Mouse (Mus musculus) liver, embryonic 11.5 days (tissue): ENCODE data around the gene Ptpa. TPM values are rescaled to one million over a fixed set of nuclear protein-coding genes. Genes with fewer than 3 reads are reported as not detected.

ENCODE experiments used
- ATAC-seq: fragments of 200-750 bp; cut with Nextera tagmentation; replicated peaks from 2 replicates; pipeline ENCODE4 v1.8.0; 2017; ENCODE audit warnings: moderate number of reproducible peaks, mild to moderate bottlenecking, moderate TSS enrichment, moderate library complexity; ENCODE audit not compliant: low FRiP score
- DNase-seq: peaks from one replicate; pipeline ENCODE4 v3.0.0-alpha.2; 2017; ENCODE audit warnings: low spot score
- H3K27ac ChIP-seq: fragments of 300-500 bp; sonication (generic); 2 replicates; pipeline ENCODE4 v1.5.1; 2014; ENCODE audit warnings: mild to moderate bottlenecking, low read depth, low read length, control low read depth
- H3K27me3 ChIP-seq: fragments of 300-500 bp; sonication (generic); replicated peaks from 2 replicates; pipeline ENCODE4 v1.6.1; 2014; ENCODE audit warnings: low read length, mixed read lengths; ENCODE audit not compliant: control insufficient read depth, insufficient read depth
- H3K36me3 ChIP-seq: fragments of 300-500 bp; sonication (generic); 2 replicates; pipeline ENCODE4 v1.6.1; 2014; ENCODE audit warnings: mild to moderate bottlenecking, low read length, moderate library complexity, mixed read lengths; ENCODE audit not compliant: control insufficient read depth, insufficient read depth
- H3K4me1 ChIP-seq: fragments of 300-500 bp; sonication (generic); replicated peaks from 2 replicates; pipeline ENCODE4 v1.6.1; 2014; ENCODE audit warnings: low read length, mixed read lengths; ENCODE audit not compliant: control insufficient read depth, insufficient read depth
- H3K4me2 ChIP-seq: fragments of 300-500 bp; sonication (generic); 2 replicates; pipeline ENCODE4 v1.6.1; 2014; ENCODE audit warnings: mild to moderate bottlenecking, control low read depth, moderate library complexity
- H3K4me3 ChIP-seq: fragments of 300-500 bp; sonication (generic); 2 replicates; pipeline ENCODE4 v1.5.1; 2014; ENCODE audit warnings: low read depth, low read length, control low read depth
- H3K9ac ChIP-seq: fragments of 300-500 bp; sonication (generic); 2 replicates; pipeline ENCODE4 v1.6.1; 2014; ENCODE audit warnings: low read depth, low read length, control low read depth
- H3K9me3 ChIP-seq: fragments of 300-500 bp; sonication (generic); 2 replicates; pipeline ENCODE4 v1.6.1; 2016; ENCODE audit warnings: low read length, inconsistent platforms, mixed read lengths; ENCODE audit not compliant: control insufficient read depth
- WGBS: fragments of 180-500 bp; shearing (Covaris S2); extraction: QIAGEN DNeasy Blood & Tissue Kit; methylation state at CpG from one replicate; pipeline ENCODE4 v1.1.7; 2014; 5-methylcytosine and 5-hydroxymethylcytosine counted together
- polyA plus RNA-seq: library from polyadenylated mRNA; unstranded; fragments of >200 nt; fragmentation: Nextera tagmentation; extraction: Ambion mirVana; gene quantifications from 2 replicates; pipeline ENCODE4 v1.2.1, GENCODE M21; 2014

Ptpa gene
- polyA plus RNA-seq, 1 experiment from 2014 or later = 135 TPM

GRCm38 (mm10) chr2:30396246-30396645, 19.6 kb upstream of the Ptpa start:
- H3K4me2 ChIP-seq = no peak overlapping the region
- ATAC-seq (no peak), DNase-seq (no peak)
- no peak overlapping the region for H3K9ac ChIP-seq
- 77% methylated on average over 7 of the region's 7 CpGs for WGBS
- no peak overlapping the region for H3K4me3 ChIP-seq
- H3K9me3 ChIP-seq = no peaks in the 10 kb centered on the region
- H3K4me1 ChIP-seq = peaks cover 14% of the 10 kb centered on the region
- H3K27me3 ChIP-seq = no peaks in the 10 kb centered on the region
- peaks cover 35% of the 10 kb centered on the region for H3K36me3 ChIP-seq
- H3K27ac ChIP-seq = no peak overlapping the region

DNA sequence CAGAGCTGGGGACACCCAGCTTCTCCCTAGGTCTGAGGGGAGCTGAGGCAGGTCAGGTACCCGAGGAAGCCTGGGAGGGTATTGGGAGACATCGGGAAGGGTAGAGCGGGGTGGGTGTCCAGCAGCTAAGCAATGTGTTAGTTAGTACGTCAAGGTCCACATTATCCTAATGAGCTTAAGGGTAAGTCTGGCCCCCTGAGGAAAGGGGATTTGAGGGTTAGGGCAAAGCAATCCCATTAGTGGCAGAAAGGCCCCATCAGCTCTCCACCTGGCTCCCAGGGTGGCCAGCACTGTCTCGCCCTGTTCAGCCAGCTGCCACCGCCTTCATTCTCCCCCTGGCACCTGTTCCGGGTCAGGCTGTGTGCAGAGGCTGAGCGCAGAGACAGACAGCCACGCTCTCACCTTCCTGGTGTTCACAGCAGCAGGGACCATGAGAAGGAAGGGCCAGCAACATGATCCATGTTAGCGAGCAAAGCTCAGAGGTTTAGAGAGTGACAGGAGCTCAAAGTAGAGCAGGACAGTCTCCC, 17.8 kb upstream of the Ptpa start:
- no peak overlapping the region for H3K9ac ChIP-seq
- WGBS = 85% methylated on average over 10 of the region's 10 CpGs

GRCm38 (mm10) chr2:30399191-30400171, 16.4 kb upstream of the Ptpa start:
- H3K27me3 ChIP-seq = no peaks in the 10 kb centered on the region
- no peak overlapping the region for H3K4me2 ChIP-seq
- no peaks in the 10 kb centered on the region for H3K4me1 ChIP-seq
- no peak overlapping the region for H3K9ac ChIP-seq
- H3K4me3 ChIP-seq = no peak overlapping the region
- H3K9me3 ChIP-seq = no peaks in the 10 kb centered on the region
- H3K36me3 ChIP-seq = peaks cover 44% of the 10 kb centered on the region
- WGBS = 76% methylated on average over 20 of the region's 20 CpGs
- DNase-seq = no peak
- no peak for ATAC-seq
- no peak overlapping the region for H3K27ac ChIP-seq

More for the DNA sequence above, 17.8 kb upstream of the Ptpa start:
- H3K27me3 ChIP-seq = no peaks in the 10 kb centered on the region
- DNase-seq = no peak
- H3K36me3 ChIP-seq = peaks cover 40% of the 10 kb centered on the region
- H3K27ac ChIP-seq = no peak overlapping the region
- peaks cover 12% of the 10 kb centered on the region for H3K4me1 ChIP-seq
- no peak overlapping the region for H3K4me3 ChIP-seq
- ATAC-seq = no peak
- H3K9me3 ChIP-seq = no peaks in the 10 kb centered on the region
- no peak overlapping the region for H3K4me2 ChIP-seq

DNA sequence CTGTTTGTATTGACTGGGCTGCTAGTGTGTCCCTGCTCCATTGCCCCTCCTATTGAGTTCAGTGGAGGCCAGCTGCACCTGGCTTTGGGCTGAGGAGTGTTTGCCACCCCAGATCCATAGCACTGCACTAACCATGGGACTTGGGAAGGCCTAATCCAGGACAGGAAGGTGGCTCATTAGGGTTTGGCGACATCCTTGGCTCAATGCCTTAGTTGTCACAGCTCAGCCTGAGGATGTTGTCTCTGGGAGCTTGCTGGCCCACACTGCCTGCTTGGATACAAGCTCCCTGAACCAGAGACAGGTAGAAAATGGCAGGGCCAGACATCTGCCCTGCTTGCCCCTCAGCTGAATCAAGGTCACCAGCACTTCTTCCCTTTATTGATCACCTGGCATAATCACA, 14.3 kb upstream of the Ptpa start:
- 93% methylated on average over 1 of the region's 1 CpGs for WGBS
- Histone ChIP-seq H3K36me3 (peaks cover 39% of the 10 kb centered on the region), H3K4me1 (no peaks in the 10 kb centered on the region), H3K9me3 (no peaks in the 10 kb centered on the region), H3K9ac (no peak overlapping the region), H3K27me3 (no peaks in the 10 kb centered on the region), H3K4me3 (no peak overlapping the region), H3K4me2 (no peak overlapping the region), H3K27ac (no peak overlapping the region)
- DNase-seq (no peak), ATAC-seq (no peak)

- no peaks in the 10 kb centered on the region for H3K27me3 ChIP-seq
- 89% methylated on average over 9 of the region's 9 CpGs for WGBS
- DNase-seq (no peak), ATAC-seq (no peak)
- H3K27ac ChIP-seq = no peak overlapping the region
- H3K36me3 ChIP-seq = peaks cover 36% of the 10 kb centered on the region
- H3K9ac ChIP-seq = no peak overlapping the region
- no peaks in the 10 kb centered on the region for H3K4me1 ChIP-seq
- no peak overlapping the region for H3K4me3 ChIP-seq
- H3K4me2 ChIP-seq = no peak overlapping the region
- H3K9me3 ChIP-seq = no peaks in the 10 kb centered on the region
Observed at GRCm38 (mm10) chr2:30402351-30402826, 13.4 kb upstream of the Ptpa start.

GRCm38 (mm10) chr2:30402843-30403242, 13.0 kb upstream of the Ptpa start:
- H3K9me3 ChIP-seq = no peaks in the 10 kb centered on the region
- no peak overlapping the region for H3K9ac ChIP-seq
- H3K36me3 ChIP-seq = peaks cover 32% of the 10 kb centered on the region
- DNase-seq (no peak), ATAC-seq (no peak)
- H3K4me3 ChIP-seq = no peak overlapping the region
- no peaks in the 10 kb centered on the region for H3K4me1 ChIP-seq
- no peak overlapping the region for H3K27ac ChIP-seq
- 73% methylated on average over 2 of the region's 2 CpGs for WGBS
- no peaks in the 10 kb centered on the region for H3K27me3 ChIP-seq
- H3K4me2 ChIP-seq = no peak overlapping the region

DNA sequence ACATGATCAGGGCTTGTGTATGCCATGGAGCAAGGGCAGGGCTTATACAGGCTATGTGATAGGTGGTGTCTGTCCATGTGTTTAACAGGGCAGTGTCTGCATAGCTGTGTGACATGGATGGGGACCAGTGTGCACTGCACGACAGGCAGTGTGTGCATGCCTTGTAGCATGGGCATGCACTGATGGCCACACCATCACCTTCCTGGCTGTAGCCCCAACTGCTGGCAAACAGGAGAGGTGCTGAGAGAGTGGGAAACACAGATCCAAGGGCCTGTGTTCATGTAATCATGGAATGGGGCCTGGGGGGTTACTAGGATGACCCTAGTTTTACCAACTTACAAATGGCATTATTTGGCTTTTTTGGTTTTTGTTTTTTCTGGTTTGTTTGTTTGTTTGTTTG, 12.0 kb upstream of the Ptpa start:
- WGBS = 81% methylated on average over 1 of the region's 1 CpGs
- no peak overlapping the region for H3K4me2 ChIP-seq
- H3K4me3 ChIP-seq = no peak overlapping the region
- H3K9ac ChIP-seq = no peak overlapping the region
- no peak for DNase-seq
- H3K27me3 ChIP-seq = no peaks in the 10 kb centered on the region
- H3K27ac ChIP-seq = no peak overlapping the region
- peaks cover 29% of the 10 kb centered on the region for H3K36me3 ChIP-seq
- ATAC-seq = no peak
- no peaks in the 10 kb centered on the region for H3K9me3 ChIP-seq
- no peaks in the 10 kb centered on the region for H3K4me1 ChIP-seq

DNA sequence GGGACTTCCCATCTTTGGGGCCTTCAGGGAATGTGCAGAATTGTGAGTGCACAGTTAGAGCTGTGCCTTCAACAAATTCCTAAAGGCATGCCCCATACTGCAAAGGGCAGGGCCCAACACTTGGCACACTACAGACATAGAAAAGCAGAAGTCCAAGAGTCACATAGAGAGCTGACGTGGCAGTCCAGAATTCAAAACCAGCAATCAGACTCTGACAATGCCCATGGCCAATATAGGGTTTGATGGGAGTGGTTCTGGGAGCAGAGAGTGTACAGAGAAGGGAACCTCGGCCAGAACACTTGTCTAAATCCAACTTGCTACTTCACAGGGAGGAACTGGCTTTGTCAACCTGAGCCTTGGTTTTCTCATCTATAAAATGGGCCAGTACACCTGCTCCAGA, 8.6 kb upstream of the Ptpa start:
- Histone ChIP-seq H3K4me3 (no peak overlapping the region), H3K4me1 (no peaks in the 10 kb centered on the region), H3K9me3 (no peaks in the 10 kb centered on the region), H3K27ac (no peak overlapping the region), H3K36me3 (peaks cover 21% of the 10 kb centered on the region), H3K4me2 (no peak overlapping the region), H3K9ac (no peak overlapping the region), H3K27me3 (no peaks in the 10 kb centered on the region)
- 74% methylated on average over 2 of the region's 2 CpGs for WGBS
- DNase-seq (no peak), ATAC-seq (no peak)
